Mouse (Mus musculus) gastrocnemius, postnatal 25 days (tissue): ENCODE results near the gene Gpc6. TPM values are rescaled to one million over a fixed set of nuclear protein-coding genes. Genes with fewer than 3 reads are reported as not detected.

Source experiments
- DNase-seq: peaks from one replicate; pipeline ENCODE4 v3.0.0; 2022
- total RNA-seq, 2 experiments: library from RNA; stranded (reverse); gene quantifications; 1 replicate in 1 of 2; 2 replicates in 1 of 2; pipeline ENCODE4 v1.2.3; 2021

Gene Gpc6
- total RNA-seq, 2 experiments from 2014 or later = 3.1 to 3.5 TPM

DNA sequence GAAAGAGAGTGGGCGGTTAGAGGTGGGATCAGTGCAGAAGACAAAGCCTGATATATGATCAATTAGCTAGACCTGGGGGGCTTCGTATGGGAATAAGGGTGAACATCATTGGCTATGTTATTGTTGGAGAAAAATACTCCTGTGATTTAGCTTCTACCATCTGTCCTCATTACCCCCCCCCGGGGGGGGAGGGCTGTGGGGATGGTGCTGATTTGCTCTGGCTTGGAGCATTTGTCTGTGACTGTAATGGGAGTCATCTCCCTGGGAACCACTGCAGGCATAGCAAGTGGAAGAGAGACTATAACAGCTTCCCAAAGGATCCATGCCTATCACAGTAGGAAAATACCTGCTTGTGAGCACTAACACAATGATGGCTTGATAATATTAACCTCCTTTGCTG lies 783.7 kb downstream of the Gpc6 start:
- DNase-seq = no peak

- no peak for DNase-seq
These were observed 785.4 kb downstream of the Gpc6 start for GRCm38 (mm10) chr14:117710463-117710911.

DNA sequence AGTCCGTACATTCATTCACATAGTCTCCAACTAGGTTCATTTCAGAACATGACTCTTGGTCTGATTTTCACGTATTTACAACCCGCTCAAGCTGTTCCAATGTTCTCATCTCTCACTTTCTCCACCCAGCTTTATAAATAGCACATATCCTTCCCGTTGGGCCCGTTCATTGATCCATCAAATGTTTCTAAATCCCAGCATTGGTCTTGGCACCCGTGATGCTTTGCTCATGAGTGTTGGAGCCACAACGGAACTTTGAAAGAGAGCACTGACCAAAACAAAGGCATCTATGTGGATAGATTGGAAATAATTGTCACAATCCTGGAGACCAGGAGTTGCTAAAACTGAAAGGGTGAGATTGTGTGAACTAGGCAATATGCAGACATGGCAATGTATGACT lies 787.2 kb downstream of the Gpc6 start:
- DNase-seq = no peak

- no peak for DNase-seq
These were observed 789.0 kb downstream of the Gpc6 start for GRCm38 (mm10) chr14:117714165-117714564.

DNA sequence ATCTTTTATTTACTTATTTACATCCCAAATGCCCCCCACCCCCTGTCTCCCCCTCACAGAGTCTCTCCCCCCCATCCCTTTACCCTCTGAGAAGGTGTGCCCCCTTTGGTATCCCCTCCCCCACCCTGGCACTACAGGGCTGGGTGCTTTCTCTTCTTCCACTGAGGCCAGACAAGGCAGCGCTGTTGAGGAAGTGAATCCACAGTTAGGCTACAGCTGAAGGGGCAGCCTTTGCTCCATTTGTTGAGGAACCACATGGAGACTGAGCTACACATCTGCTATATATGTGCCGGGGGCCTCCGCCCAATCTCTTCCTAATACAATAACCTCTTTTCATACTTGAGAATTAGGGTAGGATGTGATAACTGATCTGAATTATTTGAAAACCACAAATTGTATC lies 791.2 kb downstream of the Gpc6 start:
- DNase-seq = no peak

GRCm38 (mm10) chr14:117728741-117729140 lies 803.6 kb downstream of the Gpc6 start:
- DNase-seq = no peak

- no peak for DNase-seq
These were observed 830.1 kb downstream of the Gpc6 start for GRCm38 (mm10) chr14:117755231-117755630.

DNA sequence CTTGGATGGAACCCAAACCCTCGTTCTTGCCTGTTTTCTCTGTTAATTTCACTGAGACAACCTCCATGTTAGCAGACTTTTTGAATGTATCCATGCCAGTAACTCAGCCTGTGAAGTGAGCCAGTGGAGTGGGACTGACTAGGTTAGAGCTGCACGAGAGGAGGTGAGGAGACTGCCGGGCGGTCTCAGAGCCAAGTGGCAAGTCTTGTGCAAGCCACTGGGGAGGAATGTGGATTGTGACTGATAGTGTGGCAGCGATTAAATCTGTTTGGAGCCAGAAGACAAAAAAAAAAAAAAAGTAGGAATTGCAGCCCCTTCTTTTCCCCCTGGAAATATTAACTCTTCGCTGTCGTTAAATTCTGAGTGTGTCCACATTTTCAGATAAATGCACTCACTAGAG lies 831.4 kb downstream of the Gpc6 start:
- DNase-seq = no peak

DNA sequence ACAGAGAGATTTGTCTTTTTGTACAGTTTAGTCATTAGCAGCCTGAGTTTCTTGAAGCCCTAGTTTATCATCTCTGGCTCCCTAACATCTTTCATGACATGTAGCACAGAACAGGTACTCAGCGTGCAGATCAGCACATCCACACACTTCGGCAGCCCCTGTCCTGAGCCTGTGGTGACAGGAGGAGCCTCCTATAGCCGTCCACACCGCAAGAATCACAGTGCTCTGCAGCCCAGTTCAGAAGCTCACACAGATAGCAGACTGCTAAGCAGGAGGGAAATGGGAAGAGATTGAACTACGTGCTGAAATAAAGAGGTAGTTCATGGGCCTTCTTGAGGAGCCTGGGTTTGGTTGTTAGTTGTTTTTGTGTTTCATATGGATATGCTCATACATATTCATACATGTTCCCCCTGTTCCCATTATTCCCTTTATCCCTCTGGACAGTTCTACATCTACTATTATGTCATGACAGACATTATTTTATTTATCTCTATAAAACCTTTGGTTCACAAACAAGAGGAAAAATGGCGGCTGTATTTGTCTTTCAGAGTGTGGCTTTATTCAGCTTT lies 832.8 kb downstream of the Gpc6 start:
- no peak for DNase-seq

- no peak for DNase-seq
These were observed 835.9 kb downstream of the Gpc6 start for GRCm38 (mm10) chr14:117760830-117761517.

DNA sequence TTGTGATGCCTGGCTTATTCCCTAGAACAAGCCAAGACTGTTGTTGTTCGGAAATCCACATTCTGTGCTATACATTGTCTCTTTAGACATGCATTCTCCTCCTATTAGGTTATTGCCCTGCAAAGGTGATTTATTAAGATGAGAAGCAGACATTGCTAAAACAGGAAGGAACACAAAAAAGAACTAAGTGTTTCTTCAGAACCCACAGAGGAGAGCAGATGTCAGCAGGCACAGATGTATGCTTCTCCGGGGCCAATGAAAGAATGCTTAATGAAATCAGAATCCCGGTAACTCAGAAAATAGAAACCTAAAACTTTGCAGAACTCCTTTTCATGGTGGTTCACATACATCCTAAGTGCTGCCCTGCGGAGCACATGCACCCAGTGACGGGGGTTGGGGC lies 837.8 kb downstream of the Gpc6 start:
- no peak for DNase-seq

DNA sequence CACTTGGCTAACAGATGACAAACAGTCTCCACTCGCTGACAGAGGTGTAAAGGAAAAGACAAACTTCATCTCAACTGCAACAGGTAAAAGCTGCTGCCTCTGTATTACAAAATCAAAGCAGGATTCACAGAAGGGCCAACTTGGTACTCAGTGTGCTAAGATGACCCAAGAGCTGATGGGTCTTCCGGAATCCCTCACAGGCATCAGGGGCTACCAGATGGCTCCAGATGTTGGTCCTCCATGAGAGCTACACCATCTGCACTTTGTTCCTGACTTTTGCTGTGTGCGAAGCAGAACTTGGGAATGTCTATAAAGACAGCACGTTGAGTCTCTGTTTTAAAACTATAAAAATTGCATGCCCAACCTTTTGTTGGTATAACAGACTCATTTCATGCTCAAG lies 842.7 kb downstream of the Gpc6 start:
- DNase-seq = no peak

GRCm38 (mm10) chr14:117768697-117769096 lies 843.6 kb downstream of the Gpc6 start:
- DNase-seq = no peak

GRCm38 (mm10) chr14:117773373-117773772 lies 848.3 kb downstream of the Gpc6 start:
- DNase-seq = no peak

DNA sequence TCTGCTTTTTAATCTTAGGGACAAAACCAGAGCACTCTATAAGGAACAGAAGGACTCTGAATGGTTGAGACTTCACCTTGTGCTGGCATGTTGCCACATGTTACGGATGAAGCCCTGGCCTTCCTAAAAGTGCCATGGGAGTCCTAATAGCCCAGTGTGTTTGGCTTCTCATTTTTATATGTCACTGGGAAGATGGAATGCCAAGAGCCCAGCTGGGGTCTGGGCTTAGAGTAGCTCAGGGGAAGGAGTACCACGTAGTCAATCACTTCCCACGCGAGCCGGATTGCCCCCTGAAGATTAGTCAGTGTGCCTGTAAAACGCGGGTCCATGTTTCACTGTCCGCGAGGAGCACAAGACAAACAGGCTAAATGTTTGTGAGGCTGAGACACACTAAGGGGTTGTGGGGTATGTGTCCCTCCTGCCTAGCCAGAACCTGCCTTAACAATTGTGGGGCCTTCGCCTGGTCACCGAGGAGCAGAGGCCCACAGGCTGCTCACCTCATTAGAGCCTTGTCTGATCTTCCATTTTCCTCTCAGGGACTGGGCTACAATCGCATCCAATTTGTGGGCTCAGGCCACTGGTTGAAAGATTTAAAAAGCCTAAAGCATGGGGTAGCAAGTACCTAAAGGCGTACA lies 852.9 kb downstream of the Gpc6 start:
- no peak for DNase-seq

- no peak for DNase-seq
These were observed 853.7 kb downstream of the Gpc6 start for GRCm38 (mm10) chr14:117778538-117779413.

DNA sequence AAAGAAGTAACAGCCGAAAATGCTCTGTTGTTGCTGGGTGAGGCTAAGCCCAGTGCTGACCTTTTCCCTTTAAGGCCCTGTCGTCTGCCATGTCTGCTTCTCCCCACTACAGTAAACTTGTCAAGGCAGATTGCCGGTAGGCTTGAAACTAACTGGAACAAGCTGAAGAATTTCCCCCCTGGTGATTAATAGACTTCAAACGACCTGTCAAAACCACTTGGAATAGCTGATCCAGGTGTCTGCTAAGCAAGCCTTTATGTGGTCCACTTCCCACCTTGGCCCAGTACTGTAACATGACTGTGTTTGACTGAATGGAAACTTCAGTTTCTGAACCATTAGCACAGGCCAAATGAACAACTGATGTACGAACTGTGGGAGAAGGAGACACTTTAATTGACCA lies 856.6 kb downstream of the Gpc6 start:
- no peak for DNase-seq

DNA sequence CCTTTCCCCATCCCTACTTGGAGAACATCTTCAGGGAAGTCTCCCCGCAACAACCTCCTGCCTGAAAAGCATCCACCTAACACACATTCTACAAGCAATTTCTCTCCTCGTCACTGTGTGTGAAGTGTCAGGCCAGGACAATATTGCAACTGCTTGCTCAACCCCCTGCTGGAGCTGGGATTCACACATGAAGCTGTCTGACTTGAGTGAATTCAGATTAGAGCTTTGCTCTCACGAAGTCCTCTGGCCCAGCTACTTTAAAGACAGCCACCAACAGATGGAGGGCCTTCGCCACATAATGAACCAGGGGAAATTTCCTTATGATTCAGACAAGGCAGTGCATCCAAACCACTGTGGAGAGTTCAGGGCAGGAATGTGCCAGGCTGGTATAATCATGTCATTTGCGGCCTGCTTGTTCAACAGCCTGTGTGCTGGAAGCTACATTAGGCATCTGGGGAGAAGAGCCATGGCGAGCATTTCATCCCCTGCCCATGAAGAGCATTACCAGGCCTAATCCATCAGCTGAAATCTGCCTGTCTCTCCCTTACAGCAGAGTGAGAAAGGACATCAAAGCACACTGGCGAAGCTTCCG lies 858.7 kb downstream of the Gpc6 start:
- DNase-seq = no peak

DNA sequence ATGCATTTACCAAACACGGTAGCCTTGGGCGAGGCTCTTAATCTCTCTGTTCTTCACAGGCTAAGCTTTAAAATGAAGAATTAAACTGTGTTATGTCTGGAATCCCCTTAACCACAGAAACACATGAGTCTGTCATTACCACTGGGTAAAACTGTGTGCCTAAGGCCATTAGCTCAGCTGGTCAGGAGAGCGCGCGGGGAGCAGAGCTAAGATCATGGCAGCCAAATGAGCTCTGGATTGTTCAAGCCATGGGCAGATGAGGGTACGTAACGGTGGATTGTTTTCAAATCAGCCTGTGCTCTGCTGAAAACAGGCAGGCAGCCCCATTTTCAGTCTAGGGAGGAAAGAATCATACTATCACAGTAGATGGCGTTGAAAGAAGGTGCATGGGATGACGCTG lies 859.8 kb downstream of the Gpc6 start:
- DNase-seq = no peak

- DNase-seq = no peak
These were observed 860.5 kb downstream of the Gpc6 start for GRCm38 (mm10) chr14:117785507-117786085.

DNA sequence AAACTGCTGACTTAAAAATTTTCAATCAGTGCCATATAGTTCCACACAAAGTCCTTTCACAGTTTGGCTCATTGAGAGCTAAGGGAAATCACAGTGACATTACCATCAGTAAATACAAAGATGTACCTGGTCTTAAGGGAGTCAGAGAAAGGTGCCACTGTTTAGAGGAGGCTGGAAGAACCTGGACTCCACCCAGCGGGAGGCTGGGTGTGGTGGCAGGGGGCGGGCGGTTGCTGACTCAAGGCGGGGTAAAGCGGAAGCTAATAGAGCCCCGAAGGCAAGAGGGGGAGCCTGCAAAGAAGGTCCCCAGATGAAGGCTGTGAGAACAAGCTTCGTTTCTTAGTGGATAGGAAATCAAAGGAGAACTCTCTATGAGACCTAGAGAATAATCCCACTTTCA lies 861.5 kb downstream of the Gpc6 start:
- no peak for DNase-seq

DNA sequence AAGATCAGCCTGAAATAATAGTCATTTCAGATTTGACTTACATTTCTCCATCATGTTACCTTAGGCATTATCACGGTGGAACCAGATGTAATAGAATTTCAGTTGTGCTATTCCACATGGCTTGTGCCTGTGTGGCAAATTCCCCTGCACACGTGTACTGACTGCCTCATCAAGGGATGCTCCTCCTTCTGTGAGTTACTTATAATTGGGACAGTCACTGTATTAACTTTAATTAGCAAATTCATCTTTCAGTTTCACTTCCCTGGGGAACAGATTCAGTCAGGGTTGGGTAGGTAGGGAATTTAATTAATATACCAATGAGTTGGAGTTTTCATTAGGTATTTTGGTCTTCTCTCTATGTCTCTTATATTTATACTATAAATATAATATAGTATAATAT lies 869.8 kb downstream of the Gpc6 start:
- no peak for DNase-seq
